Mouse (Mus musculus): ENCODE results near the gene Pkn3. TPM values are rescaled to one million over a fixed set of nuclear protein-coding genes. Genes with fewer than 3 reads are reported as not detected.

Pkn3 gene
- 12.7 and 13.9 TPM in 2 replicates for polyA plus RNA-seq (2016; fragmentation: Nextera tagmentation; extraction: Ambion mirVana)

DNA sequence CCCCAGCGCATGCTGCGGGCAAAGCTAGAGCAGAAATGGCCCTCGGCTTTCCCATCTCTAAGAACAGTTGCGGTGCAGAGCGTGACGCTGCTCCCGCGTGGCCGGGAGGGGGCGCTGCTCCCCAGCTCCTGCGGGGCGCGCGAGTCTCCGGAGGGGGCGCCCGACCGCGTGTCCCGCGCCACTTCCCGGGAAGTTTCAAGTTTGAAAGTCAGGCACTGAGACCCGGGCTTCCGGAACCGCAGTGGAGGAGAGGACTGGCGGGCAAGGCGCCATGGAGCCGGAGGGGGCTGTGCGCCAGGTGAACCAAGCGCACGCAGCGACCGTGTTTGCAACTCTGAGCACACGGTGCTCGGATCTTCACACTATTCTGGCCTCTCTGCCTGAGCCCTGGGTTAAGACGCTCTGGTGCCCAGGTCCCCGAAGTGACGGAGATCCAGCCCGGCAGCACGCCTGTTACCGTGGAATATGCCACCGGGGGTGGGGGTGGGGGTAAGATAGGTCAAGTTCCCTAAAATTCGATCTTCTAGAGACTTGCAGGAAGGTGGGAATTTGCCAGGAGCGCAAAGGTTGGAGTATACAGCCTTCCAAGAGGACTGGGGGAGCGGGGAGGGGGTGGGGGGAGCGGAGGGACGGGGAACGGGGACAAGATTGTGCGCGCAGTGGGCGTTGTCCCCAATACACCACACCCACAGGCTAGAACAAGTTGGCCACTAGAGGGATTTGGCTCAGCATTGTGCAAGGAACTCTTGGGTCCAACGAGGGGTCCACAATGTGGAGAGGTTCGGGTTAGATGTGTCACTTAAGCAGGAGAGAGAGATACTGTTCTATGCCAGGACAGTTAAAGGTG lies at the start of gene Pkn3:
Pkn3 (plus strand) TSS at position 183 of the 847 bp plus-strand sequence.
- DNase-seq (ENCODE audit: low spot score): peak; percentile 94
- H3K36me3 ChIP-seq (replicated peaks): peaks cover 36% of the 10 kb centered on the region
- peak within 1 kb of the TSS; percentile 89 for H3K27ac ChIP-seq (replicated peaks)
- H3K9me3 ChIP-seq: no peaks in the 10 kb centered on the region
- H3K4me3 ChIP-seq: peak within 1 kb of the TSS; percentile 68
- H3K27me3 ChIP-seq (replicated peaks; ENCODE audit: low read depth, poor library complexity, severe bottlenecking): no peaks in the 10 kb centered on the region
- peaks cover 41% of the 10 kb centered on the region for H3K4me1 ChIP-seq
- 1% methylated on average over 53 of the region's 53 CpGs for WGBS

- H3K27me3 ChIP-seq (replicated peaks; ENCODE audit: low read depth, poor library complexity, severe bottlenecking): no peaks in the 10 kb centered on the region
- WGBS: 64% methylated on average over 11 of the region's 11 CpGs
- no peak for DNase-seq (ENCODE audit: low spot score)
- no peak overlapping the region for H3K27ac ChIP-seq (replicated peaks)
- H3K9me3 ChIP-seq: no peaks in the 10 kb centered on the region
- H3K36me3 ChIP-seq (replicated peaks): peaks cover 81% of the 10 kb centered on the region
- H3K4me3 ChIP-seq: no peak overlapping the region
- H3K4me1 ChIP-seq: no peaks in the 10 kb centered on the region
These were observed 45.1 kb upstream of the Pkn3 start for GRCm38 (mm10) chr2:30032244-30032846.

- Histone ChIP-seq H3K36me3 (replicated peaks) (peaks cover 81% of the 10 kb centered on the region), H3K4me3 (no peak overlapping the region), H3K27ac (replicated peaks) (no peak overlapping the region), H3K27me3 (replicated peaks; ENCODE audit: low read depth, poor library complexity, severe bottlenecking) (no peaks in the 10 kb centered on the region), H3K9me3 (no peaks in the 10 kb centered on the region), H3K4me1 (no peaks in the 10 kb centered on the region)
- 75% methylated on average over 6 of the region's 6 CpGs for WGBS
- DNase-seq (ENCODE audit: low spot score): no peak
These were observed 44.5 kb upstream of the Pkn3 start for GRCm38 (mm10) chr2:30032957-30033356.

GRCm38 (mm10) chr2:30037762-30038161 lies 39.7 kb upstream of the Pkn3 start:
- 86% methylated on average over 2 of the region's 2 CpGs for WGBS
- H3K36me3 ChIP-seq (replicated peaks): peaks cover 47% of the 10 kb centered on the region

GRCm38 (mm10) chr2:30038370-30038769 lies 39.1 kb upstream of the Pkn3 start:
- no peak overlapping the region for H3K4me3 ChIP-seq
- no peak overlapping the region for H3K27ac ChIP-seq (replicated peaks)
- H3K36me3 ChIP-seq (replicated peaks): peaks cover 41% of the 10 kb centered on the region
- H3K4me1 ChIP-seq: peaks cover 8% of the 10 kb centered on the region
- H3K9me3 ChIP-seq: no peaks in the 10 kb centered on the region
- no peak for DNase-seq (ENCODE audit: low spot score)
- WGBS: 92% methylated on average over 10 of the region's 10 CpGs
- no peaks in the 10 kb centered on the region for H3K27me3 ChIP-seq (replicated peaks; ENCODE audit: low read depth, poor library complexity, severe bottlenecking)

More at GRCm38 (mm10) chr2:30037762-30038161, 39.7 kb upstream of the Pkn3 start:
- DNase-seq (ENCODE audit: low spot score): no peak
- Histone ChIP-seq H3K4me1 (peaks cover 7% of the 10 kb centered on the region), H3K27me3 (replicated peaks; ENCODE audit: low read depth, poor library complexity, severe bottlenecking) (no peaks in the 10 kb centered on the region), H3K4me3 (no peak overlapping the region), H3K27ac (replicated peaks) (no peak overlapping the region), H3K9me3 (no peaks in the 10 kb centered on the region)

- H3K4me1 ChIP-seq: peaks cover 8% of the 10 kb centered on the region
- peaks cover 38% of the 10 kb centered on the region for H3K36me3 ChIP-seq (replicated peaks)
- no peaks in the 10 kb centered on the region for H3K9me3 ChIP-seq
- no peak overlapping the region for H3K27ac ChIP-seq (replicated peaks)
- no peak for DNase-seq (ENCODE audit: low spot score)
- H3K4me3 ChIP-seq: no peak overlapping the region
- H3K27me3 ChIP-seq (replicated peaks; ENCODE audit: low read depth, poor library complexity, severe bottlenecking): no peaks in the 10 kb centered on the region
These were observed 37.8 kb upstream of the Pkn3 start for GRCm38 (mm10) chr2:30039687-30040086.

- Histone ChIP-seq H3K36me3 (replicated peaks) (peaks cover 38% of the 10 kb centered on the region), H3K4me1 (peaks cover 8% of the 10 kb centered on the region), H3K27me3 (replicated peaks; ENCODE audit: low read depth, poor library complexity, severe bottlenecking) (no peaks in the 10 kb centered on the region), H3K4me3 (no peak overlapping the region), H3K27ac (replicated peaks) (no peak overlapping the region), H3K9me3 (no peaks in the 10 kb centered on the region)
- 9% methylated on average over 4 of the region's 4 CpGs for WGBS
- peak; percentile 80 for DNase-seq (ENCODE audit: low spot score)
These were observed 35.0 kb upstream of the Pkn3 start for GRCm38 (mm10) chr2:30042445-30042844.

DNA sequence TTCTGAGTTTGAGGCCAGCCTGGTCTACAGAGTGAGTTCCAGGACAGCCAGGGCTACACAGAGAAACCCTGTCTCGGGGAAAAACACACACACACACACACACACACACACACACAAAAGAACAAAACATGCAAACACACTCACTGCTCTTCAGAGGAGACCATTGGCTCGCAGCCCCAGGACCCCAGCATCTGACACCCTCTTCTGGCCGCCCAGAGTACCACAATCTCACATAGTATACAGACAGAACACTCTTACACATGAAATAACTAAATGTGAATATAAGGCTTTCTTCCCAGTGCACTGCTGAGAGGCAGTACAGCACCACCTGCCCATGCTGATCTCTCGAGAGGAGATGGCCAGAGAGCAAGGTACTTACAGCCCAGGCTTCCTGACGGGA lies 32.9 kb upstream of the Pkn3 start:
- no peak overlapping the region for H3K27ac ChIP-seq (replicated peaks)
- peaks cover 15% of the 10 kb centered on the region for H3K4me1 ChIP-seq
- no peaks in the 10 kb centered on the region for H3K27me3 ChIP-seq (replicated peaks; ENCODE audit: low read depth, poor library complexity, severe bottlenecking)
- no peak overlapping the region for H3K4me3 ChIP-seq
- 82% methylated on average over 5 of the region's 5 CpGs for WGBS
- DNase-seq (ENCODE audit: low spot score): no peak
- H3K36me3 ChIP-seq (replicated peaks): peaks cover 25% of the 10 kb centered on the region
- no peaks in the 10 kb centered on the region for H3K9me3 ChIP-seq

DNA sequence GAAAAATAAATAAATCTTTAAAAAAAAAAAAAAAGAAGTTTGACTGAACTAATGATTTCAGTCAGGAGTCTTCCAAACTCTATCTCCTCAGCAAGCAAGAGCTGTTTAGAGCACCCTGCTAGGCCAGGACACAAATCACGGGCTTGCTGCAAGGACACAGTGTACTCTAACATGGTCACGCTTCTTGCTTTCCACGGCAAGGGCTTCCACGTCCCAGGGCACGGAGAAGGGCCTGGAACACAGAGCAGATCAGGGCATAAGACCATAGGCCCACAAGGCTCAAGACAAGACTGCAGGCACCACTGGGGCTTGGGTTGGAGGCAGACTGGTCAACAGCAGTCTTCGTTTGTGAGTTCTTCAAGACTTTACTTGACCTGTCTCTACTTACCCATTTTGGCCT lies 30.4 kb upstream of the Pkn3 start:
- WGBS: 95% methylated on average over 6 of the region's 6 CpGs
- peaks cover 15% of the 10 kb centered on the region for H3K4me1 ChIP-seq
- no peaks in the 10 kb centered on the region for H3K27me3 ChIP-seq (replicated peaks; ENCODE audit: low read depth, poor library complexity, severe bottlenecking)
- no peaks in the 10 kb centered on the region for H3K9me3 ChIP-seq
- no peak for DNase-seq (ENCODE audit: low spot score)
- H3K4me3 ChIP-seq: no peak overlapping the region
- peaks cover 21% of the 10 kb centered on the region for H3K36me3 ChIP-seq (replicated peaks)
- H3K27ac ChIP-seq (replicated peaks): no peak overlapping the region

DNA sequence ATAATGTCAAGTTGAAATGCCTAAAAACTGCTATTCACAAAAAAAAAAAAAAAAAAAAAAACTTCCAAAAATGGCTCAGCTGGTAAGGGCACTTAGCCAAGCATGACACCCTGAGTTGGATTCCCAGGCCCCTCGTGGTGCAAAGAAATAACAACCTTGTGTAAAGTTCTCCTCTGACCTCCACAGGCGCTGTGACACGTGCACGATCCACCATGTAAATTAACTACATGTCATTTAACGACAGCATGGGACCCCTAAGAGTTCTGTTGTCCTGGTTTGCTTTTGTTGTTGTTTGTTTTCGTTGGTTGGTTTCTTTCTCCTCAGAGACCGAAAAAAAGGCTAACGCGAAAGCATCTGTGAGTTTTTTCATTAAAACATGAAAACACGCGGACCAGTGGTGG lies 29.4 kb upstream of the Pkn3 start:
- no peak for DNase-seq (ENCODE audit: low spot score)
- WGBS: 64% methylated on average over 11 of the region's 11 CpGs
- Histone ChIP-seq H3K9me3 (no peaks in the 10 kb centered on the region), H3K27ac (replicated peaks) (peak overlapping the region; percentile 90), H3K4me3 (peak overlapping the region; percentile 69), H3K4me1 (0 out of 2 replicates have a peak, but pooled peaks cover 7% of the 10 kb centered on the region), H3K36me3 (replicated peaks) (peaks cover 21% of the 10 kb centered on the region), H3K27me3 (replicated peaks; ENCODE audit: low read depth, poor library complexity, severe bottlenecking) (no peaks in the 10 kb centered on the region)

GRCm38 (mm10) chr2:30048699-30049388 lies 28.6 kb upstream of the Pkn3 start, which contains the start of gene Wdr34:
Gene Wdr34, minus strand, starts transcription at chr2:30048881.
- DNase-seq (ENCODE audit: low spot score): peak; percentile 98
- H3K27me3 ChIP-seq (replicated peaks; ENCODE audit: low read depth, poor library complexity, severe bottlenecking): no peaks in the 10 kb centered on the region
- under 1% methylated on average over 54 of the region's 54 CpGs for WGBS
- H3K36me3 ChIP-seq (replicated peaks): peaks cover 21% of the 10 kb centered on the region
- H3K9me3 ChIP-seq: no peaks in the 10 kb centered on the region
- peak within 1 kb of the TSS; percentile 90 for H3K27ac ChIP-seq (replicated peaks)
- 0 out of 2 replicates have a peak, but pooled peaks cover 7% of the 10 kb centered on the region for H3K4me1 ChIP-seq
- peak within 1 kb of the TSS; percentile 69 for H3K4me3 ChIP-seq

- Histone ChIP-seq H3K36me3 (replicated peaks) (peaks cover 16% of the 10 kb centered on the region), H3K27ac (replicated peaks) (peak overlapping the region; percentile 90; the same call in 1 of the 2 replicates), H3K4me1 (0 out of 2 replicates have a peak, but pooled peaks cover 7% of the 10 kb centered on the region), H3K27me3 (replicated peaks; ENCODE audit: low read depth, poor library complexity, severe bottlenecking) (no peaks in the 10 kb centered on the region), H3K9me3 (no peaks in the 10 kb centered on the region), H3K4me3 (no peak overlapping the region; the same call in 1 of the 2 replicates)
- WGBS: 83% methylated on average over 3 of the region's 3 CpGs
- DNase-seq (ENCODE audit: low spot score): no peak
These were observed 27.7 kb upstream of the Pkn3 start for GRCm38 (mm10) chr2:30049831-30050230.

Data from embryonic facial prominence, embryonic 10.5 days (tissue).